Mouse (Mus musculus): ENCODE measurements around the gene Pa2g4.
A peak's percentile ranks its signal among the peaks of the same experiment; 100 is the strongest.
"Not testable (repeated sequence)": the region's sequence is repeated elsewhere in the genome, so short reads cannot be mapped to it uniquely, and the experiment has no call there.

Pa2g4 gene

GRCm38 (mm10) chr10:128579298-128579697 is 13.5 kb upstream of the Pa2g4 start:
- DNase-seq (ENCODE audit: low spot score in 2 of 2), result no peak

- no peak for DNase-seq (ENCODE audit: low spot score in 2 of 2)
Measured at GRCm38 (mm10) chr10:128578330-128578729, 12.5 kb upstream of the Pa2g4 start.

DNA sequence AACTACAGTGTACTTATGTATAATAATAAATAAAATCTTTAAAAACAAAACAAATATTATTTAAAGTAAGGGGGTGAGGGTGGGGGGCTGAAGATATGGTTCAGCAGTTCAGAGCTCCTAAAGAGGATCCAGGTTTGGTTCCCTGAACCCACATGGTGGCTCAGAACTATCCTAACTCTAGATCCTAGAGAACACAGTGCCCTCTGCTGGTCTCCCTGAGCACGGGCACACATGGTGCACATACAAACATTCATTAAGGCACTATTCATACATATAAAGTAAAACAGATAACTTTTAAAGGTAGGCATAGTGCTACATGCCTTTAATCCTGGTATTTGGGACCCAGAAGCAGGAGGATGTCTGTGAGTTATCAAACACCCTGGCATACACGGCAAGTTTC is 9.3 kb upstream of the Pa2g4 start:
- no peak for DNase-seq (ENCODE audit: low spot score in 2 of 2)

GRCm38 (mm10) chr10:128565206-128565787 is 490 bp downstream of the Pa2g4 start:
- peak; percentile 25 to 29 for DNase-seq (ENCODE audit: low spot score in 2 of 2)

DNA sequence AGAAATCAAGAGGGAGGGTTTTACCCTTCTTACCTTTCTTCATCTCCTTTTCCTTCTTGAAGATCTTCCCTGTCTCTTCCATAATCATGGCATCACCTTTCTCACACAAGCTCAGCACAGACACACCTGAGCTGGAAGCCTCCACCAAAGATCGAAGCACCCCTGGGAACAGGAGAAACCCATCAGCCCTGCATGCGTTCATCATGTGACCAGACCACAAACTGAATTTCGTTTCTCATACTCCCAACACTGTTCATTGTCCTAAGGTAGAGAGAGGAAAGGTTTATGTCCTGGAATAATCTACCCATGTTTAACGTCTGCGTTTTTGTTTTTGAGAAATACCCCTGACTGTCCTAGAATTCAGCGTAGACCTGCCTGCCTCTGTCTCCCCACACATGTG is 2.2 kb downstream of the Pa2g4 start:
- DNase-seq (ENCODE audit: low spot score in 2 of 2), result no peak

DNA sequence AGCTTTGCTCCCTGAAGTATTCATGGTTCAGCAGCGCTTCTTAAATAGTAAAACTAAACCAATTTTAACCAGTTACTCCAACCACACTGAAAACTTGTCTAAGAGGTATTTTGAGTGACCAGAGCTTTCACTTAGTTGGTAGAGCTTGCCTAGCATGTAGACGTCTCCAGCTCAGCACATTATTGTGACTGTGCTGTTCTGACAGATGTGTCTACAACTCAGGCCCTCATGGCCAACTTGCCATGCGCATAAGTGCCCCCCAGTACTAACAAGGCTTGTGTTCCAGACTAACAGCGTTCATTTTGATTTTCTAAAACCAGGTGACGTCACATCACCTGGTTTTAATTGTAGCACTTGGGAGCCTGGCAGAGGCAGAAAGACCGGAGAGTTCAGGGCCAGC is 8.8 kb downstream of the Pa2g4 start:
- no peak for DNase-seq (ENCODE audit: low spot score in 2 of 2)

DNA sequence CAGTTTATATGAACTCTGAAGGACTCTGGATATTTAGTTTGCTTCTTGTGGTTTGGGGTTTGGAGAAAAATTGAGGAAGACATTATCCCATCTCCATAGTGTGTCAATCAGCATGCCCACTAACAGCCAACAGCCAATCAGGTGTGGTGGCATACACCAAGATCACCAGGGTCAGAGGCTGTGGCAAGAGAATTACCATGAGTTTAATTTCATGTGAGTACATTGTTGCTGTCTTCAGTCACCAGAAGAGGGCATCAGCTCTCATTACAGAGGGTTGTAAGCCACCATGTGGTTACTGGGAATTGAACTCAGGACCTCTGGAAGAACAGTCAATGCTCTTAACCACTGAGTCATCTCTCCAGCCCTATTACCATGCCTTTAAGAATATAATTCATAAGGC is 9.5 kb downstream of the Pa2g4 start:
- no peak for DNase-seq (ENCODE audit: low spot score in 2 of 2)

DNA sequence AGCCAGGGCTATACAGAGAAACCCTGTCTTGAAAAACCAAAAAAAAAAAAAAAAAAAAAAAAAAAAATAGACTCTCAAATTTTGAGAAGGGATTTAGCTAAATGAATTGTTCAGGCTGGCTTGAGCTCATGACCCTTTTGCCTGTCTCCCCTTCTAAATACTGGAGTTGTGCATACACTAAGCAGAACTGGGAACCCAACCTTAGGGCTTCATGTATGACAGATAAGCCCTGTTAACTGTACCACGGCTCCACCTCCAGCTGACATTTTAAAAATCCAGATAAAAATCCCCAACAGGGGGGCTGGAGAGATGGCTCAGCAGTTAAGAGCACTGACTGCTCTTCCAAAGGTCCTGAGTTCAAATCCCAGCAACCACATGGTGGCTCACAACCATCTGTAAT is 10.2 kb downstream of the Pa2g4 start:
- DNase-seq (ENCODE audit: low spot score in 2 of 2), result not testable (repeated sequence)

DNA sequence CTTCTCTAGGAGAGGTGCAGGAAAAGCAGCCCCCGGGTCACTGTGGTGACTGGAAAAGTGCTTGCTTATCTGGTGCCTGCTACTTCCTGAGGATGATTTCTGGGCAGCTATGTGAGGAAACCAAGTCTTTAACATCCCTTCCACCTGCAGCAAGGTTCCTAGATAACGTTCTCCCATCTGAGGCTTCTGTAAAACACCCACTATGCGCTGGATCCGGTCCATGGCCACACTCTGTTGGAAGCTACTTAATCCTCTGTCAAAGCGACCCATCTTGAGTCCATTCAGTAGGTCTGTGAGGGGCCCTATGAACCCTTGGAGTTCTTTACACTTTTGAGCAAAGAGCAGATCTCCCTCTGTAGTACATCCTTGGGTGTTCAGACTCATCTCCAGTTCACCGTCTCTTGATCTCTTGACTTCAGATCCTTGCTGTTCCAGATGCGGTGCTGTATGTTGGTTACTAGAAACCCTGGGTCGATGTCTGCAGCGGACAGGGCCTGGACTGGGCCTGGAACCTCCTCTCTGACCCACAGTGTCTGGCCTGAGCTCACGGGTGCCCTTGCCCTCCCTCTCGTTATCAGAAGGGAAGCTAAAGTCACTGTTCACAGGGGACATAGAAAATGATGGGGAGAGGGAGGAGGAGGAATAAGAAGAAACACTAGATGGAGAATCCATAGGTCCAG is 15.5 kb downstream of the Pa2g4 start:
- DNase-seq (ENCODE audit: low spot score in 2 of 2), result not testable (repeated sequence)

GRCm38 (mm10) chr10:128549682-128550057 is 16.1 kb downstream of the Pa2g4 start:
- not testable (repeated sequence) for DNase-seq (ENCODE audit: low spot score in 2 of 2)

- peak; percentile 85 to 94 for DNase-seq (ENCODE audit: low spot score in 2 of 2)
Measured at GRCm38 (mm10) chr10:128548947-128549681, 16.7 kb downstream of the Pa2g4 start, which contains the start of gene Rpl41. Gene Rpl41 (minus strand): TSS chr10:128549305.

GRCm38 (mm10) chr10:128548051-128548791 is 17.6 kb downstream of the Pa2g4 start:
- DNase-seq (ENCODE audit: low spot score in 2 of 2), result not testable (repeated sequence)

DNA sequence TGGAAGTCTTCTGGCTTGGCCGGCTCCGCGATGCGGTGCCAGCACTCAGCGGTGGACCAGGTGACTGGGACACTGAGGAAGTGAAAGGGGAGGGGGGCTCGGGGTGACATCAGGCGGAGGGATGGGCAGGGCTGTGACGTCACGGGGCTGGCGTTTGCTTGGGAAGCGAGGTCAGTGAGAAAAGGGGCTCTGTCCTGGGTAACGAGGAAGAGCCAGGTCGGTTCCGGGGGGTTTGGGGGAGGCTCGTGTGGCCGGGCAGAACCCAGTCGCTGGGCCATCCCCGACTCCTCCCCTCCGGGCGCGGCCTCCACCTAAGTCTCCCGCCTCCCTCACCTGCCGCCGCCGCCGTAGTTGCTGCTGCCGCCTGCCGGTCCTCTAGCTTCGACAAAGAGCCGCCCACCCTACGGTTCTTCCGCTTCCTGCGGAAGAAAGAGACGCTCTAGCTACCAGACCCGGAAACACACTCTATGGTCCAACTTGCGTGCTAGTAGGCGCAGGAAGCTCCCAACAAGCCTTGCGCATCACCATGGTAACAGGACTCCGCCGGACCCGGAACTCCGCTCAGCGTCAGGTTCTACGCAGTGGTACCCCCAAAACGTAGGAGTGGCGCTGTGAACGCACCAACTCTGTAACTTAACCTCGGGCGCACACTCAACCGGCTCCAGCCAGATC is 18.3 kb downstream of the Pa2g4 start, which contains the start of gene Zc3h10:
TSS of gene Zc3h10 (minus strand) at position 414 of the 672 bp plus-strand sequence.
- peak; percentile 87 to 93 for DNase-seq (ENCODE audit: low spot score in 2 of 2)

DNA sequence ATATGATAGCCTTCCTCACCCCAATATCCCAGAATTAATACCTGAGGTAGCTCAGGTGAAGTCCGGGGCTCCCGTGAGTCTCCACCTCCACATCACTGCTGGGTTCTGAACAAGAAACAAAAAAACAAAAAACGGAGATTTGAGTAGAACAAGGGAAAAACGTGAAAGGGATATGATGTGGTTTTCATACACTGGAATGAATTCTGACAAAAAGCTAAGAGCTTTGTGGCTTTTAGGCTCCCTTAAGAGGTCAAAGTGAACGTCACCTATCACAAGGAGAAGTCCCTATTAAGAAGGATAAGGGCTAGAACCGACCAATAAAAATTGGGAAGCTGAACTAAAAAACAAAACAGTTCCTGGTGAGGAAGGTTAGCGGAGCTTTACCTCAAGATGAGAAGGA is 19.0 kb downstream of the Pa2g4 start:
- no peak for DNase-seq (ENCODE audit: low spot score in 2 of 2)

DNA sequence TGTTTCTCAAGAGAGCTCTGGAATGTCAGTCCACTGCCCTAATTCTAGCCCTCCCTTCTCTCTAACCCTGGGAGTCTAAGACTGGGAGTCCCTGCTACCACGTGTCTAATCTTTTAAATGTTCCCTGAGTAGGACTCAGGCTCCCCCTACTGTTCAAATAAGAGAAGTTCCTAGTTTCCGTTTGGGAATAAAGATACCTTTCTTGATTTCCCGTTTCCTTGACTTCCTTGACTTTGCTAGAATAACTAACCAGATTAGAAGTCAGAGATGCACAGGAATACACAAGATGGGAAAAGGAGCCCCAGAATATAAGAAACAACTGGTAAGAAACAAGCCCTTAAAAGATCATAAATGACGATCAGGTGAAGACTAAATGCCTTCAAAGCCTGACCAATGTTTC is 19.4 kb downstream of the Pa2g4 start:
- DNase-seq (ENCODE audit: low spot score in 2 of 2), result no peak

DNA sequence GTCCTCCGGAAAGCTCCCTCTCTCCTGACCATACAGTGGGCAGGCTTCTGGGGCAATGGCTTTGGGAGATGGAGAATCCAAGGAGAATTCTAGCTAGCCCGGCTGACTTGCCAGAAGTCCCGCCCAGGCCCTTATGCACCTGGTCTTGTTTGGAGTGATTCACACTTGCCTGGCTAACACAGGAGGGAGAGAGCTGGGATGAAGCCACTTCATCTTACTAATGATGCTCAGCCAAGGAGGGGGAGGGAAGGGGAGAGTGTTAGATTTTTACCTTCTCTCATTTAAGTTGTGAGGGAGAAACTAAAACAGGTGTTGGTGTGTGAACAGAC is 20.3 kb downstream of the Pa2g4 start:
- DNase-seq (ENCODE audit: low spot score in 2 of 2), result no peak

GRCm38 (mm10) chr10:128544674-128545569 is 20.9 kb downstream of the Pa2g4 start:
- no peak for DNase-seq (ENCODE audit: low spot score in 2 of 2)

DNA sequence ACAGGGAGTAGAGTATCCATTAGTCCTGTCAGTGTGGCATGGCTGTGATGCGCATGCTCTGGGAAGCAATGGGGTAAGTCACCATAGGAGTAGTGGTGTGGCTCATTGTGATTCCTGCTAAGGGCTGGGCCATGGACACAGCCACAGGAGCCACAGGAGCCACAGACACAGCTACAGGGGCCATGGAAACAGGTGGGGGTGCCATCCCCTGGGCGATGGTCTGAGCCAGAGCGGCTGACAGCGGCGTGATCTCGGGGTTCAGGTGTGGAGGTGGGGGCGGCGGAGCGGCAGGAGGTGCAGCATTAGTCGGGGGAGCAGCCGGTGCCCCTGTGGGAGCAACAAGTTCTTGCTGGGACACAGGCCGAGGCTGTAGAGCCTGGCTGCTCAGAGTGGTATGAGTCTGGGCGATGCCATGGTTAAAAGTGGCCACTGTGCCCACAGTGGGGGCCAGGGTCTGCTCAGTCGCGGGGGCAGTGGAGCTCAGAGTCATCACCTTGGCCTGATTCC is 21.6 kb downstream of the Pa2g4 start:
- no peak for DNase-seq (ENCODE audit: low spot score in 2 of 2)

- DNase-seq (ENCODE audit: low spot score in 2 of 2), result no peak
Measured at GRCm38 (mm10) chr10:128543100-128543499, 22.7 kb downstream of the Pa2g4 start.

- DNase-seq (ENCODE audit: low spot score in 2 of 2), result no peak
Measured at GRCm38 (mm10) chr10:128538340-128538870, 27.4 kb downstream of the Pa2g4 start.

Measured in urinary bladder, postnatal 36 days (tissue).